Mouse (Mus musculus): ENCODE data around the gene F3. TPM values are rescaled to one million over a fixed set of nuclear protein-coding genes. Genes with fewer than 3 reads are reported as not detected.
A peak's percentile ranks its signal among the peaks of the same experiment; 100 is the strongest.

Gene F3
- polyA plus RNA-seq, 1 experiment: 8.6 TPM

GRCm38 (mm10) chr3:121693746-121694145 lies 29.6 kb upstream of the F3 start:
- Histone ChIP-seq H3K27ac (ENCODE audit: insufficient read depth, low read depth, low read length) (peak overlapping the region; percentile 8; the same call in 1 of the 2 replicates), H3K27me3 (ENCODE audit: control insufficient read depth, insufficient read depth, low read length) (no peaks in the 10 kb centered on the region; the same call in 1 of the 2 replicates), H3K4me3 (ENCODE audit: low read depth, low read length) (no peak overlapping the region), H3K4me1 (ENCODE audit: control insufficient read depth, insufficient read depth, insufficient read length, low read length) (peaks cover 15% of the 10 kb centered on the region; the same call in 1 of the 2 replicates), H3K36me3 (ENCODE audit: control insufficient read depth, insufficient read depth, low read length) (no peaks in the 10 kb centered on the region)
- 52% methylated on average over 5 of the region's 5 CpGs for WGBS
- TF ChIP-seq POLR2A (IDR thresholded peaks at IDR 0.05; ENCODE audit: low read depth, low read length): no peak
- no peak for TF ChIP-seq CTCF (IDR thresholded peaks at IDR 0.05; ENCODE audit: extremely low read depth, insufficient read length, insufficient replicate concordance, low read depth, low read length)

GRCm38 (mm10) chr3:121697169-121697568 lies 26.2 kb upstream of the F3 start:
- TF ChIP-seq CTCF (IDR thresholded peaks at IDR 0.05; ENCODE audit: extremely low read depth, insufficient read length, insufficient replicate concordance, low read depth, low read length) (no peak), POLR2A (IDR thresholded peaks at IDR 0.05; ENCODE audit: low read depth, low read length) (no peak)
- Histone ChIP-seq H3K27me3 (ENCODE audit: control insufficient read depth, insufficient read depth, low read length) (no peaks in the 10 kb centered on the region; the same call in 1 of the 2 replicates), H3K27ac (ENCODE audit: insufficient read depth, low read depth, low read length) (no peak overlapping the region), H3K4me3 (ENCODE audit: low read depth, low read length) (no peak overlapping the region), H3K4me1 (ENCODE audit: control insufficient read depth, insufficient read depth, insufficient read length, low read length) (peaks cover 14% of the 10 kb centered on the region; the same call in 1 of the 2 replicates), H3K36me3 (ENCODE audit: control insufficient read depth, insufficient read depth, low read length) (no peaks in the 10 kb centered on the region)
- WGBS: 64% methylated on average over 7 of the region's 7 CpGs

- H3K27ac ChIP-seq (ENCODE audit: insufficient read depth, low read depth, low read length): no peak overlapping the region
- 78% methylated on average over 4 of the region's 4 CpGs for WGBS
- H3K4me3 ChIP-seq (ENCODE audit: low read depth, low read length): no peak overlapping the region
- H3K36me3 ChIP-seq (ENCODE audit: control insufficient read depth, insufficient read depth, low read length): no peaks in the 10 kb centered on the region
- TF ChIP-seq POLR2A (IDR thresholded peaks at IDR 0.05; ENCODE audit: low read depth, low read length) (no peak), CTCF (IDR thresholded peaks at IDR 0.05; ENCODE audit: extremely low read depth, insufficient read length, insufficient replicate concordance, low read depth, low read length) (no peak)
- no peaks in the 10 kb centered on the region; the same call in 1 of the 2 replicates for H3K27me3 ChIP-seq (ENCODE audit: control insufficient read depth, insufficient read depth, low read length)
- H3K4me1 ChIP-seq (ENCODE audit: control insufficient read depth, insufficient read depth, insufficient read length, low read length): peaks cover 2% of the 10 kb centered on the region; the same call in 1 of the 2 replicates
Observed at GRCm38 (mm10) chr3:121699401-121699800, 23.9 kb upstream of the F3 start.

- no peaks in the 10 kb centered on the region; the same call in 1 of the 2 replicates for H3K27me3 ChIP-seq (ENCODE audit: control insufficient read depth, insufficient read depth, low read length)
- H3K36me3 ChIP-seq (ENCODE audit: control insufficient read depth, insufficient read depth, low read length): no peaks in the 10 kb centered on the region
- H3K27ac ChIP-seq (ENCODE audit: insufficient read depth, low read depth, low read length): no peak overlapping the region
- H3K4me3 ChIP-seq (ENCODE audit: low read depth, low read length): no peak overlapping the region
- 81% methylated on average over 4 of the region's 4 CpGs for WGBS
- no peak for TF ChIP-seq POLR2A (IDR thresholded peaks at IDR 0.05; ENCODE audit: low read depth, low read length)
- no peak for TF ChIP-seq CTCF (IDR thresholded peaks at IDR 0.05; ENCODE audit: extremely low read depth, insufficient read length, insufficient replicate concordance, low read depth, low read length)
- H3K4me1 ChIP-seq (ENCODE audit: control insufficient read depth, insufficient read depth, insufficient read length, low read length): peaks cover 2% of the 10 kb centered on the region; the same call in 1 of the 2 replicates
Observed at GRCm38 (mm10) chr3:121699849-121700248, 23.5 kb upstream of the F3 start.

- no peak overlapping the region for H3K4me3 ChIP-seq (ENCODE audit: low read depth, low read length)
- no peak overlapping the region for H3K27ac ChIP-seq (ENCODE audit: insufficient read depth, low read depth, low read length)
- H3K4me1 ChIP-seq (ENCODE audit: control insufficient read depth, insufficient read depth, insufficient read length, low read length): peaks cover 2% of the 10 kb centered on the region; the same call in 1 of the 2 replicates
- WGBS: 50% methylated on average over 8 of the region's 8 CpGs
- no peaks in the 10 kb centered on the region; the same call in 1 of the 2 replicates for H3K27me3 ChIP-seq (ENCODE audit: control insufficient read depth, insufficient read depth, low read length)
- H3K36me3 ChIP-seq (ENCODE audit: control insufficient read depth, insufficient read depth, low read length): no peaks in the 10 kb centered on the region
- no peak for TF ChIP-seq CTCF (IDR thresholded peaks at IDR 0.05; ENCODE audit: extremely low read depth, insufficient read length, insufficient replicate concordance, low read depth, low read length)
- no peak for TF ChIP-seq POLR2A (IDR thresholded peaks at IDR 0.05; ENCODE audit: low read depth, low read length)
Observed at GRCm38 (mm10) chr3:121700364-121700952, 22.9 kb upstream of the F3 start.

GRCm38 (mm10) chr3:121703155-121703879 lies 20.0 kb upstream of the F3 start:
- TF ChIP-seq POLR2A (IDR thresholded peaks at IDR 0.05; ENCODE audit: low read depth, low read length): no peak
- TF ChIP-seq CTCF (IDR thresholded peaks at IDR 0.05; ENCODE audit: extremely low read depth, insufficient read length, insufficient replicate concordance, low read depth, low read length): no peak
- no peaks in the 10 kb centered on the region for H3K36me3 ChIP-seq (ENCODE audit: control insufficient read depth, insufficient read depth, low read length)
- H3K4me3 ChIP-seq (ENCODE audit: low read depth, low read length): no peak overlapping the region
- no peaks in the 10 kb centered on the region for H3K27me3 ChIP-seq (ENCODE audit: control insufficient read depth, insufficient read depth, low read length)
- H3K27ac ChIP-seq (ENCODE audit: insufficient read depth, low read depth, low read length): no peak overlapping the region
- WGBS: 78% methylated on average over 7 of the region's 7 CpGs
- no peaks in the 10 kb centered on the region; the same call in 1 of the 2 replicates for H3K4me1 ChIP-seq (ENCODE audit: control insufficient read depth, insufficient read depth, insufficient read length, low read length)

- no peak overlapping the region for H3K4me3 ChIP-seq (ENCODE audit: low read depth, low read length)
- TF ChIP-seq POLR2A (IDR thresholded peaks at IDR 0.05; ENCODE audit: low read depth, low read length) (no peak), CTCF (IDR thresholded peaks at IDR 0.05; ENCODE audit: extremely low read depth, insufficient read length, insufficient replicate concordance, low read depth, low read length) (no peak)
- no peaks in the 10 kb centered on the region for H3K36me3 ChIP-seq (ENCODE audit: control insufficient read depth, insufficient read depth, low read length)
- H3K27ac ChIP-seq (ENCODE audit: insufficient read depth, low read depth, low read length): no peak overlapping the region
- WGBS: 89% methylated on average over 3 of the region's 3 CpGs
- H3K4me1 ChIP-seq (ENCODE audit: control insufficient read depth, insufficient read depth, insufficient read length, low read length): no peaks in the 10 kb centered on the region; the same call in 1 of the 2 replicates
- no peaks in the 10 kb centered on the region for H3K27me3 ChIP-seq (ENCODE audit: control insufficient read depth, insufficient read depth, low read length)
Observed at GRCm38 (mm10) chr3:121703880-121704243, 19.5 kb upstream of the F3 start.

Data from small intestine, adult 2 months (tissue).